Comparison of ENCODE assay signal across 20 mouse cellular contexts in genomic region chr2:158065064-158065463, GRCm38 (mm10). TPM values are rescaled to one million over a fixed set of nuclear protein-coding genes. Genes with fewer than 3 reads are reported as not detected.
A peak's percentile ranks its signal among the peaks of the same experiment; 100 is the strongest.
DNase-seq lines count a peak whose midpoint lies in the region; ATAC-seq and TF ChIP-seq lines count a peak whose summit lies in the region.
"Had no signal": no experiment of that assay in that cellular context is flagged by ENCODE, and none has a peak within 500 bp of the region (broad histone marks: within the 10 kb centered on the region; RNA-seq: fewer than 3 reads in every experiment).

No protein-coding gene starts in this region.

- H3K36me3 ChIP-seq in intestine, embryonic 15.5 days, result 0 out of 2 replicates have a peak, but pooled peaks cover under 1% of the 10 kb centered on the region
- peaks cover 52% of the 10 kb centered on the region for H3K36me3 ChIP-seq in intestine, postnatal 0 days (ENCODE audit: control insufficient read depth, insufficient read depth)
- H3K36me3 ChIP-seq in heart, embryonic 12.5 days, result peaks cover 34% of the 10 kb centered on the region
- H3K36me3 ChIP-seq in heart, postnatal 0 days (replicated peaks; ENCODE audit: control insufficient read depth, insufficient read depth, low read length), result peaks cover 41% of the 10 kb centered on the region

- peak; percentile 47; the same call in 1 of the 2 replicates for ATAC-seq in intestine, embryonic 15.5 days
- ATAC-seq in intestine, postnatal 0 days, result no peak
- ATAC-seq in heart, embryonic 12.5 days (ENCODE audit: insufficient number of reproducible peaks, low FRiP score), result peak; percentile 35; the same call in 1 of the 2 replicates
- peak; percentile 86 for ATAC-seq in heart, postnatal 0 days (ENCODE audit: insufficient read depth, low read depth)
- ATAC-seq: hindbrain, embryonic 16.5 days; midbrain, embryonic 16.5 days had no signal

- no peaks in the 10 kb centered on the region for H3K9me3 ChIP-seq in intestine, embryonic 15.5 days
- H3K9me3 ChIP-seq in intestine, postnatal 0 days (ENCODE audit: control insufficient read depth), result no peaks in the 10 kb centered on the region
- H3K9me3 ChIP-seq in heart, embryonic 12.5 days (replicated peaks), result no peaks in the 10 kb centered on the region
- H3K9me3 ChIP-seq in heart, postnatal 0 days (replicated peaks; ENCODE audit: control insufficient read depth, low read length), result no peaks in the 10 kb centered on the region
- H3K9me3 ChIP-seq: embryonic facial prominence, embryonic 15.5 days; megakaryocyte, embryonic 14.5 days; neural tube, embryonic 15.5 days had no signal

- no peak overlapping the region for H3K9ac ChIP-seq in intestine, embryonic 15.5 days
- H3K9ac ChIP-seq in intestine, postnatal 0 days (ENCODE audit: low read depth, low read length), result no peak overlapping the region
- H3K9ac ChIP-seq in heart, embryonic 12.5 days, result 0 out of 2 replicates have a peak overlapping the region, but pooled peaks have one; percentile 20
- no peak overlapping the region for H3K9ac ChIP-seq in heart, postnatal 0 days (replicated peaks; ENCODE audit: low read depth, low read length)
- H3K9ac ChIP-seq: embryonic facial prominence, embryonic 15.5 days; neural tube, embryonic 15.5 days had no signal

- 0 out of 2 replicates have a peak, but pooled peaks have one; percentile 12 for TF ChIP-seq EP300 in heart, postnatal 0 days (IDR thresholded peaks at IDR 0.05; ENCODE audit: low read depth)

- no peaks in the 10 kb centered on the region for H3K27me3 ChIP-seq in intestine, embryonic 15.5 days (replicated peaks)
- H3K27me3 ChIP-seq in intestine, postnatal 0 days (replicated peaks; ENCODE audit: control insufficient read depth, insufficient read depth, low read length), result no peaks in the 10 kb centered on the region
- no peaks in the 10 kb centered on the region for H3K27me3 ChIP-seq in heart, embryonic 12.5 days (replicated peaks)
- no peaks in the 10 kb centered on the region for H3K27me3 ChIP-seq in heart, postnatal 0 days (ENCODE audit: control insufficient read depth, insufficient read depth, low read length)
- H3K27me3 ChIP-seq: CH12.LX; embryonic facial prominence, embryonic 15.5 days; megakaryocyte, embryonic 14.5 days; neural tube, embryonic 15.5 days had no signal

- intact Hi-C loops in gastrocnemius, adult 2 months (cut with DNase I), result no loop called here

- no peak for DNase-seq in gastrocnemius, adult 2 months
- DNase-seq in gastrocnemius, adult 8-10 months (ENCODE audit: low spot score in 2 of 2), result no peak
- peak; percentile 76 for DNase-seq in heart, postnatal 0 days (ENCODE audit: low spot score)
- DNase-seq in testis, postnatal 14 days (ENCODE audit: low spot score), result no peak
- DNase-seq in adrenal gland, adult 8-10 months, result no peak
- DNase-seq: adrenal gland, postnatal 25 days; cerebellum, postnatal 36 days; left cerebral cortex, postnatal 4 days; liver; spleen, adult 18-20 months; thymus, adult 18-20 months had no signal

- 70% methylated on average over 5 of the region's 5 CpGs for WGBS in intestine, embryonic 15.5 days
- 67% methylated on average over 5 of the region's 5 CpGs for WGBS in intestine, postnatal 0 days
- 48% methylated on average over 5 of the region's 5 CpGs for WGBS in heart, embryonic 12.5 days
- WGBS in heart, postnatal 0 days, result 28% methylated on average over 5 of the region's 5 CpGs

- H3K4me2 ChIP-seq in intestine, embryonic 15.5 days (replicated peaks), result no peak overlapping the region
- no peak overlapping the region for H3K4me2 ChIP-seq in intestine, postnatal 0 days (replicated peaks; ENCODE audit: low read depth)
- H3K4me2 ChIP-seq in heart, embryonic 12.5 days, result no peak overlapping the region
- no peak overlapping the region for H3K4me2 ChIP-seq in heart, postnatal 0 days (ENCODE audit: low read depth, low read length)
- H3K4me2 ChIP-seq: embryonic facial prominence, embryonic 15.5 days; neural tube, embryonic 15.5 days had no signal

- no peak for TF ChIP-seq CTCF in gastrocnemius, adult 2 months (IDR thresholded peaks at IDR 0.05)
- TF ChIP-seq CTCF in intestine, postnatal 0 days (IDR thresholded peaks at IDR 0.05; ENCODE audit: low read depth), result no peak
- no peak for TF ChIP-seq CTCF in heart, postnatal 0 days (IDR thresholded peaks at IDR 0.05; ENCODE audit: low read depth)

- peak overlapping the region; percentile 90 for H3K27ac ChIP-seq in gastrocnemius, adult 2 months
- H3K27ac ChIP-seq in intestine, embryonic 15.5 days, result no peak overlapping the region
- H3K27ac ChIP-seq in intestine, postnatal 0 days (ENCODE audit: low read depth, low read length), result no peak overlapping the region
- peak overlapping the region; percentile 89 for H3K27ac ChIP-seq in heart, embryonic 12.5 days (ENCODE audit: poor library complexity, severe bottlenecking)
- H3K27ac ChIP-seq in heart, postnatal 0 days (ENCODE audit: low read depth), result peak overlapping the region; percentile 84
- H3K27ac ChIP-seq: embryonic facial prominence, embryonic 15.5 days had no signal

- no peak overlapping the region for H3K4me3 ChIP-seq in gastrocnemius, adult 2 months
- H3K4me3 ChIP-seq in intestine, embryonic 15.5 days (replicated peaks), result no peak overlapping the region
- H3K4me3 ChIP-seq in intestine, postnatal 0 days (ENCODE audit: low read depth, low read length), result no peak overlapping the region
- no peak overlapping the region for H3K4me3 ChIP-seq in heart, embryonic 12.5 days
- H3K4me3 ChIP-seq in heart, postnatal 0 days (ENCODE audit: low read depth, low read length), result no peak overlapping the region
- H3K4me3 ChIP-seq: embryonic facial prominence, embryonic 15.5 days; megakaryocyte, embryonic 14.5 days; neural tube, embryonic 15.5 days had no signal

- H3K4me1 ChIP-seq in intestine, embryonic 15.5 days (replicated peaks), result no peaks in the 10 kb centered on the region
- no peaks in the 10 kb centered on the region for H3K4me1 ChIP-seq in intestine, postnatal 0 days (replicated peaks; ENCODE audit: control insufficient read depth, insufficient read depth, low read length)
- peaks cover 37% of the 10 kb centered on the region for H3K4me1 ChIP-seq in heart, embryonic 12.5 days (replicated peaks)
- peaks cover 20% of the 10 kb centered on the region for H3K4me1 ChIP-seq in heart, postnatal 0 days (ENCODE audit: control insufficient read depth, insufficient read depth)

RNA-seq across cellular contexts. Expression of gene Rprd1b, which starts 36.8 kb away (rescaled TPM):
- total RNA-seq in gastrocnemius, adult 2 months (2021), result 10 to 100 TPM; 30.2 to 31.9 TPM
- total RNA-seq in gastrocnemius, adult 8-10 months (2022), result 10 to 100 TPM; 23.0 to 42.6 (median 26.4) TPM
- polyA plus RNA-seq in intestine, embryonic 15.5 days (2015; fragmentation: Nextera tagmentation; extraction: Ambion mirVana), result 40.3 and 40.7 TPM in 2 replicates
- 17.1 and 19.8 TPM in 2 replicates for polyA plus RNA-seq in intestine, postnatal 0 days (2015; fragmentation: Nextera tagmentation; extraction: Ambion mirVana)
- 32.4 and 36.8 TPM in 2 replicates for polyA plus RNA-seq in heart, embryonic 12.5 days (2016; fragmentation: Nextera tagmentation; extraction: Ambion mirVana)
- total RNA-seq in heart, postnatal 0 days (2014; rRNA removed; ENCODE audit: low replicate concordance), result 13.5 and 14.9 TPM in 2 replicates
- polyA plus RNA-seq in heart, postnatal 0 days (2015; fragmentation: Nextera tagmentation; extraction: Ambion mirVana), result 19.4 and 24.5 TPM in 2 replicates
- total RNA-seq in adrenal gland, adult 8-10 months (2022), result 10 to 100 TPM; 32.9 to 45.6 (median 40.1) TPM

RNA-seq across cellular contexts. Expression of gene Tti1, which starts 36.8 kb away (rescaled TPM):
- 10 to 100 TPM; 21.3 to 23.0 TPM for total RNA-seq in gastrocnemius, adult 2 months (2021)
- total RNA-seq in gastrocnemius, adult 8-10 months (2022), result 10 to 100 TPM; 22.3 to 26.1 (median 23.7) TPM
- polyA plus RNA-seq in intestine, embryonic 15.5 days (2015; fragmentation: Nextera tagmentation; extraction: Ambion mirVana), result 20.8 and 21.3 TPM in 2 replicates
- 5.1 and 5.4 TPM in 2 replicates for polyA plus RNA-seq in intestine, postnatal 0 days (2015; fragmentation: Nextera tagmentation; extraction: Ambion mirVana)
- polyA plus RNA-seq in heart, embryonic 12.5 days (2016; fragmentation: Nextera tagmentation; extraction: Ambion mirVana), result 28.1 and 30.3 TPM in 2 replicates
- 13.3 and 23.2 TPM in 2 replicates for total RNA-seq in heart, postnatal 0 days (2014; rRNA removed; ENCODE audit: low replicate concordance)
- 12.5 and 13.2 TPM in 2 replicates for polyA plus RNA-seq in heart, postnatal 0 days (2015; fragmentation: Nextera tagmentation; extraction: Ambion mirVana)
- total RNA-seq in adrenal gland, adult 8-10 months (2022), result 10 to 100 TPM; 19.0 to 28.8 (median 26.1) TPM

Comparison
In these comparisons a context has a peak if more than half of its experiments do, and no peak if none do; other contexts are left out.
1. H3K27ac ChIP-seq: peak in gastrocnemius, adult 2 months (single experiment), heart, embryonic 12.5 days (single experiment) and heart, postnatal 0 days (single experiment); none in intestine, embryonic 15.5 days (single experiment) and intestine, postnatal 0 days (single experiment).